ENCODE assay signal across 14 mouse cellular contexts in the genomic region with DNA sequence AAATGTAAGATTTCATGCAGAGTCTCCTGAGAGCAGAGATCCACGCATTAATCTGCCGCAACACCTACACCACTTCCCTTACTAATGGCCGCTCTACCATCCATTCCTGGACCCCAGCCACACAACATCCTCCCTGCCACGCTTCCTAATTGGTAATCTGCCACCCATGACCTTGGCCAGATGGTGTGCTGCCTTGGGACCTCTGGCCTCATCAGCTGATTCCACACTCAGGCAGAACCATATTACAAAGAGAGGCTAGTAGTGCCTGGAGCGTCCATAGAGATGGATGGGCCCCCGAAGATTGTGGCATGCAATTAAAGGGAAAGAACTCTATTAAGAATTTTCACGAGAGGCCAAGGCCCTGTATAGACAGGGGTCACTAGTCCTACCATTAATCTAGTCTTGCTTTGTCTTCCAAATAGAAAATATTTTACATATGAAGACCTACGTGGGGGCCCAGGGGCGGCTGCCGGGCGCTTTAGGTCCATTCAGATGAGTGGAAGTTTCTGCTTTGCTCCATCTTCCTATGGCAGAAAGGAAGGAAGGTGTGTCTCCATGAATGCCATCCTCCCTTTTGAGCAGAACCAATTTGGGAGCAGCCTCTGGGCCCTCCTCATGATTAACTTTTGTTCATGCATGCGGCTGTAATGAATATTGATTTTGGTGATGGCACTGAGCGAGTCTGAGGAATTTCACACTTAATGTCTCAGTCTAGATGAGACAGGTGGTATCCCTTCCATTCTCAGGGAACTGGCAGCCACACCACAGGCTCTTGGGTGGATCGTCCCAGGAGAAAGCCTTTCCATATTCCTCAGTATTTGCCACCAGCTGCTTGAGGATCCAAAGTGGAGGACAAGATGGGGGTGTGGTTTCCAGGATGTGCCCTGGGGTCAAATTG. TPM values are rescaled to one million over a fixed set of nuclear protein-coding genes. Genes with fewer than 3 reads are reported as not detected.
DNase-seq lines count a peak whose midpoint lies in the region; ATAC-seq and TF ChIP-seq lines count a peak whose summit lies in the region.
"Had no signal": no experiment of that assay in that cellular context is flagged by ENCODE, and none has a peak within 500 bp of the region (broad histone marks: within the 10 kb centered on the region; RNA-seq: fewer than 3 reads in every experiment).

No protein-coding gene starts in this region.

- H3K4me2 ChIP-seq in hindbrain, embryonic 14.5 days (replicated peaks) = no peak overlapping the region
- no peak overlapping the region for H3K4me2 ChIP-seq in midbrain, embryonic 16.5 days (ENCODE audit: low read length)
- no peak overlapping the region for H3K4me2 ChIP-seq in intestine, embryonic 15.5 days (replicated peaks)
- H3K4me2 ChIP-seq: liver, embryonic 11.5 days had no signal

- H3K79me2 ChIP-seq in heart, adult 2 months (replicated peaks; ENCODE audit: control insufficient read depth, insufficient read depth, low read length) = no peaks in the 10 kb centered on the region

- H3K4me1 ChIP-seq in heart, adult 2 months (ENCODE audit: control insufficient read depth, insufficient read depth, low read length) = no peaks in the 10 kb centered on the region
- H3K4me1 ChIP-seq in hindbrain, embryonic 14.5 days (replicated peaks; ENCODE audit: control insufficient read depth, insufficient read depth, low read length) = no peaks in the 10 kb centered on the region; the same call in 1 of the 2 replicates
- H3K4me1 ChIP-seq in midbrain, embryonic 16.5 days (ENCODE audit: control insufficient read depth, insufficient read depth, low read length) = peaks cover 6% of the 10 kb centered on the region; the same call in 1 of the 2 replicates
- no peaks in the 10 kb centered on the region for H3K4me1 ChIP-seq in intestine, embryonic 15.5 days (replicated peaks)
- no peaks in the 10 kb centered on the region for H3K4me1 ChIP-seq in thymus, adult 2 months (replicated peaks; ENCODE audit: control insufficient read depth, insufficient read depth, low read length)

- H3K4me3 ChIP-seq in heart, adult 2 months = no peak overlapping the region
- no peak overlapping the region for H3K4me3 ChIP-seq in hindbrain, embryonic 14.5 days (replicated peaks; ENCODE audit: low read length)
- no peak overlapping the region for H3K4me3 ChIP-seq in midbrain, embryonic 16.5 days (ENCODE audit: low read depth, low read length)
- no peak overlapping the region for H3K4me3 ChIP-seq in intestine, embryonic 15.5 days (replicated peaks)
- no peak overlapping the region for H3K4me3 ChIP-seq in thymus, adult 2 months (ENCODE audit: control insufficient read depth, insufficient read depth, low read length)

- TF ChIP-seq CTCF in heart, adult 2 months (IDR thresholded peaks at IDR 0.05) = no peak
- no peak for TF ChIP-seq CTCF in thymus, adult 2 months (IDR thresholded peaks at IDR 0.05; ENCODE audit: borderline replicate concordance, control insufficient read depth, extremely low read depth, insufficient read depth, low read length, poor library complexity)

- H3K36me3 ChIP-seq in heart, adult 2 months (ENCODE audit: control insufficient read depth, insufficient read depth, low read length) = no peaks in the 10 kb centered on the region
- H3K36me3 ChIP-seq in hindbrain, embryonic 14.5 days (replicated peaks; ENCODE audit: control insufficient read depth, insufficient read depth) = no peaks in the 10 kb centered on the region
- no peaks in the 10 kb centered on the region for H3K36me3 ChIP-seq in midbrain, embryonic 16.5 days (ENCODE audit: control insufficient read depth, insufficient read depth, low read length)
- no peaks in the 10 kb centered on the region for H3K36me3 ChIP-seq in intestine, embryonic 15.5 days
- H3K36me3 ChIP-seq in thymus, adult 2 months (ENCODE audit: control insufficient read depth, insufficient read depth, low read length) = no peaks in the 10 kb centered on the region

- 85% methylated on average over 14 of the region's 14 CpGs for WGBS in heart, adult 2 months
- WGBS in hindbrain, embryonic 14.5 days = 22% methylated on average over 14 of the region's 14 CpGs
- 58% methylated on average over 14 of the region's 14 CpGs for WGBS in midbrain, embryonic 16.5 days
- 84% methylated on average over 14 of the region's 14 CpGs for WGBS in intestine, embryonic 15.5 days
- WGBS in thymus, adult 2 months = 93% methylated on average over 14 of the region's 14 CpGs

- no peak for TF ChIP-seq POLR2A in heart, adult 2 months (IDR thresholded peaks at IDR 0.05; ENCODE audit: insufficient read depth, low read depth, low read length)
- TF ChIP-seq POLR2A in thymus, adult 2 months (IDR thresholded peaks at IDR 0.05; ENCODE audit: control insufficient read depth, extremely low read depth, insufficient read depth, low read length, poor library complexity) = no peak

- TF ChIP-seq EP300 in heart, adult 2 months (IDR thresholded peaks at IDR 0.05; ENCODE audit: insufficient read depth, low read depth, low read length) = no peak

- no peaks in the 10 kb centered on the region for H3K9me3 ChIP-seq in hindbrain, embryonic 14.5 days (ENCODE audit: control insufficient read depth, low read length)
- no peaks in the 10 kb centered on the region for H3K9me3 ChIP-seq in midbrain, embryonic 16.5 days (replicated peaks; ENCODE audit: control insufficient read depth, low read length, poor library complexity, severe bottlenecking)
- H3K9me3 ChIP-seq in intestine, embryonic 15.5 days = no peaks in the 10 kb centered on the region

- no peak overlapping the region for H3K27ac ChIP-seq in heart, adult 2 months
- H3K27ac ChIP-seq in hindbrain, embryonic 14.5 days = peak overlapping the region; percentile 61
- H3K27ac ChIP-seq in midbrain, embryonic 16.5 days (ENCODE audit: low read length) = no peak overlapping the region; the same call in 1 of the 2 replicates
- H3K27ac ChIP-seq in intestine, embryonic 15.5 days = no peak overlapping the region
- H3K27ac ChIP-seq in thymus, adult 2 months (ENCODE audit: control insufficient read depth, insufficient read depth, low read length) = no peak overlapping the region

- intact Hi-C loops in heart, adult 2 months (cut with DNase I) = no loop called here

- ATAC-seq in hindbrain, embryonic 14.5 days (ENCODE audit: low FRiP score) = peak; percentile 85
- 0 out of 2 replicates have a peak, but pooled peaks have one; percentile 42 for ATAC-seq in midbrain, embryonic 16.5 days
- no peak for ATAC-seq in intestine, embryonic 15.5 days

- DNase-seq in heart, adult 11 months = peak; percentile 76
- DNase-seq in heart, adult 2 months = no peak
- DNase-seq in hindbrain, embryonic 14.5 days (ENCODE audit: low spot score) = peak; percentile 55
- DNase-seq in thymus, postnatal 14 days = no peak
- DNase-seq in thymus, adult 2 months = no peak
- DNase-seq: cerebellum, adult 9-10 months; kidney, adult 11 months; lung, postnatal 10 days had no signal

- H3K27me3 ChIP-seq in heart, adult 2 months (ENCODE audit: control insufficient read depth, insufficient read depth, low read length) = no peaks in the 10 kb centered on the region; the same call in 1 of the 2 replicates
- H3K27me3 ChIP-seq in hindbrain, embryonic 14.5 days (ENCODE audit: control insufficient read depth, insufficient read depth, low read length) = no peaks in the 10 kb centered on the region
- H3K27me3 ChIP-seq in midbrain, embryonic 16.5 days (ENCODE audit: control insufficient read depth, insufficient read depth, low read depth, low read length) = no peaks in the 10 kb centered on the region
- no peaks in the 10 kb centered on the region for H3K27me3 ChIP-seq in intestine, embryonic 15.5 days (replicated peaks)
- no peaks in the 10 kb centered on the region for H3K27me3 ChIP-seq in thymus, adult 2 months (ENCODE audit: control insufficient read depth, insufficient read depth, low read length)

- H3K9ac ChIP-seq in heart, adult 2 months (ENCODE audit: low read depth, low read length) = no peak overlapping the region
- no peak overlapping the region for H3K9ac ChIP-seq in hindbrain, embryonic 14.5 days
- H3K9ac ChIP-seq in midbrain, embryonic 16.5 days (ENCODE audit: low read depth, low read length) = no peak overlapping the region
- no peak overlapping the region for H3K9ac ChIP-seq in intestine, embryonic 15.5 days

RNA-seq across cellular contexts. Expression of a gene that starts 36.8 kb away (rescaled TPM):
- 100 to 1,000 TPM; 833 to 848 TPM for total RNA-seq in heart, adult 2 months (2021)
- 361 and 854 TPM in 2 replicates for polyA plus RNA-seq in heart, adult 2 months (2012; rRNA removed)
- 0.16 and 0.32 TPM in 2 replicates for polyA plus RNA-seq in hindbrain, embryonic 14.5 days (2014; fragmentation: Nextera tagmentation; extraction: Ambion mirVana)
- 0.29 and 0.82 TPM in 2 replicates for polyA plus RNA-seq in midbrain, embryonic 16.5 days (2015; fragmentation: Nextera tagmentation; extraction: Ambion mirVana)
- polyA plus RNA-seq in intestine, embryonic 15.5 days (2015; fragmentation: Nextera tagmentation; extraction: Ambion mirVana) = 1.5 and 1.7 TPM in 2 replicates
- polyA plus RNA-seq in thymus, adult 2 months (2012; rRNA removed) = 0.82 and 10.1 TPM in 2 replicates

RNA-seq across cellular contexts. Expression of a gene that starts 39.6 kb away (rescaled TPM):
- not detected for total RNA-seq in heart, adult 2 months (2021)
- polyA plus RNA-seq in heart, adult 2 months (2012; rRNA removed) = not detected in 2 replicates
- polyA plus RNA-seq in hindbrain, embryonic 14.5 days (2014; fragmentation: Nextera tagmentation; extraction: Ambion mirVana) = 27.2 and 29.4 TPM in 2 replicates
- 27.2 and 49.6 TPM in 2 replicates for polyA plus RNA-seq in midbrain, embryonic 16.5 days (2015; fragmentation: Nextera tagmentation; extraction: Ambion mirVana)
- 0.06 TPM in 1 of 2 replicates, not detected in the other for polyA plus RNA-seq in intestine, embryonic 15.5 days (2015; fragmentation: Nextera tagmentation; extraction: Ambion mirVana)
- polyA plus RNA-seq in thymus, adult 2 months (2012; rRNA removed) = 0.03 TPM in 1 of 2 replicates, not detected in the other
- total RNA-seq: gastrocnemius, postnatal 4 days had no signal
- polyA plus RNA-seq: heart, postnatal 0 days; spleen, adult 2 months had no signal

Comparison
In these comparisons a context has a peak if more than half of its experiments do, and no peak if none do; other contexts are left out.
1. DNase-seq: peak in heart, adult 11 months (single experiment) and hindbrain, embryonic 14.5 days (single experiment); none in heart, adult 2 months (0 of 2), thymus, postnatal 14 days (single experiment) and thymus, adult 2 months (single experiment).
2. RNA of a gene that starts 36.8 kb away (polyA plus RNA-seq): 361 to 854 TPM in heart, adult 2 months; 0.82 to 10.1 TPM in thymus, adult 2 months, 1.5 to 1.7 TPM in intestine, embryonic 15.5 days, 0.29 to 0.82 TPM in midbrain, embryonic 16.5 days and 0.16 to 0.32 TPM in hindbrain, embryonic 14.5 days; every median in the first group is over 10 times any median in the second.
3. RNA of a gene that starts 39.6 kb away (polyA plus RNA-seq): 27.2 to 29.4 TPM in hindbrain, embryonic 14.5 days and 27.2 to 49.6 TPM in midbrain, embryonic 16.5 days; 0.03 TPM in thymus, adult 2 months, 0.06 TPM in intestine, embryonic 15.5 days and not detected in heart, adult 2 months; every median in the first group is over 10 times any median in the second.